Mouse (Mus musculus) NIH3T3 (cell line): ENCODE results near the gene Zzz3.
A peak's percentile ranks its signal among the peaks of the same experiment; 100 is the strongest.

Experiments used
- DNase-seq: peaks from one replicate; pipeline ENCODE4 v3.0.0-alpha.2; 2012; ENCODE audit warnings: low read depth

The Zzz3 gene

DNA sequence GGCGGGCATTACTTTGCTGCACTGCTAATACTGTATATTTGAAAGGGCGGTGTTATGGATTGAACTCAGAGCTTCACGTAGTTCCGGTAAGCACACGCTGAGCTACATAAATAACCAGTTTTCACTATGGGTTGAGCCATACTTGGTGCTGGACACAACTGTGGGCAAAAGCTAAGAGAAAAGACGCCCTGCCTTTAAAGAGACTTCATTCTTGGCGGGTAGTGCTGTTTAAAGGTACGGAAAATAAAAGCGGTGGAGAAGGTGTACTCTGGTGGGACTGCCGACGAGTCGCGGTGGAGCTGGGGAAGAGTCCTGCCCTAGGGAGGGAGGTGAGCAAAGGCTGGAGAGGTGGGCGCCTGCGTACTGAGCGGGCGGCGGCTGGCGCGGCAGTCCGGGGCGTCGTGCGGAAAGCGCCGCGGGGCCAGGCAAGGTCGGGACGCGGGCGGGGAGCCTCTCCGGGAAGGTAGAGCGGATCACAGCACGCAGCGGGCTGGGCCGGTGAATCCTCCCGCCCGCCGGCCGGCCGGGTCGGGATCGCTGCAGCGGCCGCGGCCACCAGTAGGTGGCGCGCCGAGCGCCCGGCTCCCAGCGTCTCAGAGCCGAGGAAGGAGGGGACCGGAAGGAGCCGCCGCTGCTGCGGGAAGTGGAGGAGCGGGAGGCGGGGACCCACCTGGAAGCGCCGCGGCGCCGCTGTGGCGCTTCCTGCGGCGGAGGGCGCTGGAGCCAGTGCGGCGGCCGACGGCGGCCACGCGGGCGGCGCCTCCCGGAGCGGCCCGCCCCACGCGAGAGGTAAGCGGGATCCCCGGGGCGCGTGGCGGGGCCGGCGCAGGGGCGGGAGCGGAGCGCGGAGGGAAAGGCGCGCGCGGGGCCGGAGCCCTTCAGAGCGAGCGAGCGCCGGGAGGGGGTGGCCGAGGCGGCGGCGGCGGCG is at the start of gene Zzz3:
Gene Zzz3, plus strand, starts transcription at position 124 of the 928 bp plus-strand sequence.
- peak; percentile 95 for DNase-seq

DNA sequence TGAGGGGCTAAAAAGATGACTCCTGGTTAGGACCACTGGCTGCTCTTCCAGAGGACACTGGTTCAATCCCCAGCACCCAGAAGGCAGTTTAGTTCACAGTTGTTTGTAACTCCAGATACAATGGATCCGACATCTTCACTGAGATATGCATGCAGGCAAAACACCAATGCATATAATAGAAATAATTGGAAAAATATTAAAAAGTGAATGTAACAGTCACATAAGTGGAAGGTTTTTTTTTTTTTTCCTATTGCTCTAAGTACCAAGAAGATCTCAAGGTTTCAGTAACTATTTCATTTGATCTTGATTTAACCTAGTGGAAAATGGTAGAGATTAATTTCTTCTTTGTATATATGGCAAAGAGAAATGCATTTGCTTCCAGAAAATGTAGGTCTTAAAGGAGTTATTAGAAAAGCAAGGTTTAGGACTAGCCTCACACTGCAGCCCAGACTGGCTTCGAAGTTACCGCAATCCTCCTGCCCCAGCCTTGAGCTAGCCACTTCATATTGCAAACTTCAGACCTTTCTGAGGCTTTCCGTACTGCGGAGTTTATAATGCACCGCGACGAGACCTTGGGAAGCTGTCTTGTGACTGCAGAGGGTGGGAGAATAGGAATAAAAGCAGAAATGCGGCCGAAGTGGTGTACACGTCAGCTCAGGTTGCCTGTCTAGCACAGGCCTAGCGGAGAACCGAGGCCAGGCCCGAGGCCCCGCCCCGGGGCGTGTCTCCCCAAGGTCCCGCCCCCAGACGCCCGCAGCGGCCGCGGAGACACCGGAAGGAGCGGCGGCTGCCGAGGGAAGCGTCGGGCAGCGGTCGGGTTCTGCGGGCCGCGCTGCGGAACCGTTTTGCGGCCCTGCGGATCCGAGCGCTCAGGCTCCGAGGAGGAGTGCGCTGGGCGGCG is 49.3 kb upstream of the Zzz3 start, which contains the start of gene Usp33:
Gene Usp33, plus strand, starts transcription at position 747 of the 901 bp plus-strand sequence.
- peak; percentile 95 for DNase-seq

GRCm38 (mm10) chr3:152346633-152347141 is 48.6 kb upstream of the Zzz3 start:
- peak; percentile 55 for DNase-seq

- DNase-seq, result peak; percentile 10
Observed at GRCm38 (mm10) chr3:152347227-152347626, 48.0 kb upstream of the Zzz3 start.

GRCm38 (mm10) chr3:152348011-152348830 is 47.1 kb upstream of the Zzz3 start:
- no peak for DNase-seq

DNA sequence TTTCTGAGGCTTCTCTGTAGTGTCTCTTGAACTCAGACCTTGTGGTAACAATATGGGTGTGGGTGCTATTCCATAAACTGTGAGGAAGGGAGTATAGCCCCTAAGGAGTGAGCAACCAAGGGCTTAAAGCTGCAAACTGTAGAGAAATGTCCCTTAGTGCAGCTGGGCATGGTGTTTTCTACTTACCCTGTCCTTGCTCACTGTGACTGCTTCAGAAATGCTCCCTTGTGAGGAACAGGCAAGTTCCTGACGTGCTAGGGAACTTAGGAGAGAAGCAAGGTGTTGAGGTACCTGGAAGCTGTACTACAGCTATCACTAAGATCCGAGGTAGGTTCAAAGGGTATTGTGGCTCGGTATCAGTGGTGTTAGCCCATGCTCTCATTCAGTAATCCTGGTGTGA is 44.8 kb upstream of the Zzz3 start:
- DNase-seq, result no peak

- DNase-seq, result no peak
Observed at GRCm38 (mm10) chr3:152350966-152351365, 44.3 kb upstream of the Zzz3 start.

GRCm38 (mm10) chr3:152352289-152352688 is 43.0 kb upstream of the Zzz3 start:
- DNase-seq, result no peak

DNA sequence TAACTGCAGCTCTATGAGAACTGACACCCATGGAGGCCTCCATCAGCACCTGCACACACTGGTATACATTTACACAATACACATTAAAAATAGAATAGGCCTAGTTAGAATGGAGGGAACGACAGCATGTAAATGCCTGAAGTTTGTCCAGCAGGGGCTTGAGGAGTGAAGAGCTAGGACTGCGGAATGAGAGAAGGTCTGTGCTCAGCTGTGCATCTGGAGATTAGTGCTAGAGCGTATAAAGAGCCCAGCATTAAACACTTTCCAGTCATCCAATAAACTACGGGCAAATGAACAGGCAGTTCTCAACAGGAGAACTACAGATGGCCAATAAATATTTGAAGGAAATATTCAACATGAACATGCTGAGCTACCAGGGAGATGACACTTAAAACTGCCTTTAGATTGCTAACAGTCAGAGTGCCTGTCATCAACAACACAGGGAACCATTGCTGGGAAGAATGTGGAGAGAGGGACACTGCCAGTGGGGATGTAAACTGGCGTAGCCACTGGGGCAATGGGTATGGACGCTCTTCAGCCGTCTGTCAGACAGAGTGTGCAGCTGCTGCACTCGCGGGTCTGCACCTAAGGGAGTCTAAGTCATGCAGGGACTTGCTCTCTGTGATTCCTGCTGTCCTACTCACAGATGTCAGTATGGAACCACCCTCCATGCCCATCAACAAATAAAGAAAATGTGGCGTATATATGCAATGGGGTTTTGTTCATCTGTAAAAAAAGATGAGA is 41.7 kb upstream of the Zzz3 start:
- no peak for DNase-seq

DNA sequence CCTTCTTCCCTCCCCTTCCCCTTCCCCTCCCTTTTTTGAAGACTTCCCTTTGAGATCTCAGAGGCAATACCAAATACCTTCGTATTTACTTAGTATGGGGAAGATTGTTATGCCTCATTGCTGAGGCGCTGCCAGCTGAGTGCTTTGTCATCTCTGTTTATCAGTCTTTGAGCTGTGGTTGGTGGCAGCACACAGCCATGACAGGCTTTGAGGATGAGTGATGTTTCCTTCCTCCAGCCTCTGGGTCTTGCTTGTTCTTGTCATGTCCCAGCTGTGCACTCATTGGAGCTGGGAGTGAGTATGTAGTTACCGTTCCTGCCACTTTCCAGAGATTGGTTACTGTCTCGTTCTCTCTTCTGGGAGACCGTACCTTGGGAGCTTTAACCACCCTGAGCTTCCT is 39.9 kb upstream of the Zzz3 start:
- DNase-seq, result peak; percentile 57

DNA sequence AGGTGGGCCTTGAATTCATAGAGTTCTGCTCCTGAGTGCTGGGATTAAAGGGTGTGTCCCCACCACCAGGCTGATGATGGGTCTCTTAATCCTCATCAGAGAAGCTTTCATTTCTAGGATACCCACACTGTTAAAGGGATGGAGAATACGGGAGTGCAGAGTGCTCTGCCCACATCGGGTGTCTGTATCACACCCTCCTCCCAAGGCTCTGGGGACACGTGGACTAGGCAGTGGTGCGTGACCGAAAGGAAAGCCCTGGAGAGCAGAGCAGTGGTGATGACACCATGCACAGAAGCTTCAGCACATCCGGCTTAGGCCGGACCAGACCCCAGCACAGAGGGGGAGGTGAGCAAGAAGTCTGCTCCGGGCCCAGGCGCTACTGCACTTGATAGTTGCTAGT is 38.5 kb upstream of the Zzz3 start:
- DNase-seq, result no peak

GRCm38 (mm10) chr3:152359151-152359550 is 36.1 kb upstream of the Zzz3 start:
- DNase-seq, result no peak

- DNase-seq, result no peak
Observed at GRCm38 (mm10) chr3:152364181-152364580, 31.1 kb upstream of the Zzz3 start.

DNA sequence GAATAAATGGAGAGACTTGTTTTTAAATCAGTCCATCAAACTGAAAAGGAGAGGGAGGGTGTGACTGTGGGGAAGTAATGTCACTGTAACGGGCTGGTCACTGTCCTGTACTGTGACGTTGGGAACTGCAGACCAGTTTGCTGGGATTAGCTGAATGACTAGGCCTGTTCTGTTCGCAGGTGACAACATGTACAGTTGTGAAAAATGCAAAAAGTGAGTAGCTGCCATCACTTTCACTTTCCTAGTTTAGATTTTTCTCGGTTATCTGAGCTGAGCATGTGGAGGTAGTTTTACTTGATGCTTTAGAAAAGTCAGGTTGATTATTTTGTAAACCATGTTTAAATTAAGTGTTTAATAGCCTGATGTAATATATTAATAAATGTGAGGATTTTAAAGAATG is 19.2 kb upstream of the Zzz3 start:
- no peak for DNase-seq

DNA sequence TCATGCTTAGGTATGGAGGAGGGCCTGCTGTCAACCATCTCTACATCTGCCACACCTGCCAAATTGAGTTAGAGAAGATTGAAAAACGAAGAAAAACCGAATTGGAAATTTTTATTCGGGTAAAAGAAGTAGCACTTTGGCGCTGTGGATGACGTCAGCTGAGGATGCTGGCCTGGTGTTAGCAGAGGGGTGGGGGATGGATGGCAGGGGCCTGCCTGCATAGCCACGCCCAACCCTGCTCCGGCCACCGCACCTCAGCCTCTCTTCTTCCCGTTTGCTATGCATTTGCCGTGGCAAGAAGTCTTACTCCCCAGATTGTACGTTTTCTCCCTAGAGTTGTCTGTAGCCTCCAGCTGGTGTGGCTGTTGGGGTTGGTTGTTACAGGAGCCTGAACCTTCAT is 11.2 kb upstream of the Zzz3 start:
- no peak for DNase-seq

DNA sequence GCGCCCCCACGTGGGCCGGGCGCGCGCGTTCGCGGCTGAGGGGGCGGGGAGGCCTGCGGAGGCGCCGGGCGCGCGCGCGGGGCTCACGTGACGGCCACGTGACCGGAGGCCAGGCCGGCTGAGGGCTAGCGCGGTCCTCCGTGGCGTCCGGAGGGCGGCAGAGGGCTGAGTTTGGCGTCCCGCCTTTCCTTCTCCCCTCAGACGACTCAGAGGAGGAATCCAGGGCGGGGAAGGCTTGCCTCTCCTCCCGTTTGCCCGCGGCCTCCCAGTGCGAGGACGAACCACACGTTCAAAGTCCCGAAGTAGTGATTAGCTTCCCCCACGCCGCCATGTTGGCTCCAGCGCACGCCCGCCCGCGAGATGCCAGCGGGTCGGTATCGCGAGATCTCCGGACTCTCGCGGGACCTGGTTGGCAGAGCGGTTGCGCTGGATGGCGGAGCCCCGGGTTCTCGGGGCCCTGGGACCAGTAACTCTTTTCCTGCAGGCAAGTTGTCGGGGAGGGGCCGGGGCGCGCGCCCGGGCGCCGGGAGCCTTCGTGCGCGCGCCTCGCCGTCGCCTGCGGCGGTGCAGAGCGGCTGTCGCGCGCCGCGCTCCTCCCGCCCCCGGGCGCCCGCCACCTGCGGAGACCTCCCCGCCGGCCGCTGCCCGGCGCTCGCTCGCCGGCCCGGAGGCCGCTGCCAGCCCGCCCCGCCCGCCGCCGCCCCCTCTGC is 1.2 kb downstream of the Zzz3 start:
- peak; percentile 98 for DNase-seq

GRCm38 (mm10) chr3:152396988-152397314 is 1.7 kb downstream of the Zzz3 start:
- no peak for DNase-seq

DNA sequence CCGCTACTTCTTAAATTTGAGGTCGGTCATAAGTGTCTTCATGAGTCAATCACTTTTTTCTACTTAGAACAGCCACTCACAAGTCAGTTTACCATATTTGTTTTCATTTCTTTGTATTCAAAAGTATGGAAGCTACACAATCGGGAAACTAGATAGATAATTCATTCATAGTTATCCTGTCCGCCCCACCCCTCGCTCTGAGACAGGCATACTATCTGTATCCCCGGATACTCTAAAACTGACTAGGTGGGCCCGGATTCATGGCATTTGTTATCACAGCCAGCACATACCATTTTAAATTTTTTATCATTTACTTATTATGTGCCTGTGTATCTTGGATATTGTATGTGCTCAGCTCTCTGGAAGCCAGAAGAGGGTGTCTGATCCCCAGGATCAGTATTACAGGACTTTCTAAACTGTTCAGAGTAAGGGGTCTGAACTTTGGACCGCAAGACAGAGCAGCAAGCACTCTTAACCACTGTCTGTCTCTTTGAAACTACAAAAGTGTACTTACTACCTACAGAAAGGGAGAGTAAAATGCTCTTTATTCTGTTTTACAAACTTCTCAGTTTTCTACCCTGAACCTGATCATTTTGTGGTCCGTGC is 2.2 kb downstream of the Zzz3 start:
- DNase-seq, result peak; percentile 56

GRCm38 (mm10) chr3:152400441-152400840 is 5.2 kb downstream of the Zzz3 start:
- DNase-seq, result no peak

DNA sequence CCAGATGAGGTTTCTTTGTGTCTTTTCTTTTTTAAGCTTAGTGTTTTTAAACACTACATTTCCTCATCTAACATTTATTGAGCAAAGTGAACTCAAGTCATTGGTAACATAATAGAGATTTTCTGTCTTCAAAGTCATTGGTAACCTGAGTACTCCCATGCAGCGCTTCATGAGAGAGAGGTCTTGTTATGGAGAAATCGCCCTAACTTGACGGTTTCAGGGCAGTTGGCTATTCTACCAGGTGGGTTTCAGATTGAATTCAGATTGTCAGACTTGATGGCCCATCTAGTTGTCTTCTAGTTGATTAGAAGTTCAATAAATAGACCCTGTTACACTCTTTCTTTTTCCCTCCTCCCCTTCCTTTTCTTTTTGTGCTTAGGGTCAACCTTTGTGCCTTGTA is 5.6 kb downstream of the Zzz3 start:
- DNase-seq, result no peak
